Mouse (Mus musculus) ZHBTc4 (cell line): ENCODE measurements around the gene Fam172a.
"Not testable (repeated sequence)": the region's sequence is repeated elsewhere in the genome, so short reads cannot be mapped to it uniquely, and the experiment has no call there.

Source experiments
- DNase-seq: peaks from one replicate; pipeline ENCODE4 v3.0.0-alpha.2; 2011; ENCODE audit warnings: low read depth, low spot score

Fam172a gene

DNA sequence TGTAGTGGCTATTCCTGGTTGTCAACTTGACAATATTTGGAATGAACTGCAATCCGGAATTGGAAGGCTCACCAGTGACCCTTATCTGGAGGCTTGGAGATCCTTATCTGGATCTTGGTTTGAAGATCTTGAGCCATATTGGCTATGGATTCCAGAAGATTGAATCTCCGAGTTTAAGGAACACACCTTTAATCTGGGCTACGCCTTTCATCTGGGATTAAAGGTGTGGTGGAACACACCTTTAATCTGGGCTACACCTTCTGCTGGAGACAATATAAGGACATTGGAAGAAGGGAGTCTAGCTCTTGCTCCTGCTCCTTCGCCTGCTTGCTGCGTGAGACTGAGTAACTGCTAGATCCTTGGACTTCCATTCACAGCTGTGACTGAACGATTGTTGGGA lies at the start of gene Fam172a:
Gene Fam172a (plus strand): TSS at position 301 of the 400 bp plus-strand sequence.
- not testable (repeated sequence) for DNase-seq

DNA sequence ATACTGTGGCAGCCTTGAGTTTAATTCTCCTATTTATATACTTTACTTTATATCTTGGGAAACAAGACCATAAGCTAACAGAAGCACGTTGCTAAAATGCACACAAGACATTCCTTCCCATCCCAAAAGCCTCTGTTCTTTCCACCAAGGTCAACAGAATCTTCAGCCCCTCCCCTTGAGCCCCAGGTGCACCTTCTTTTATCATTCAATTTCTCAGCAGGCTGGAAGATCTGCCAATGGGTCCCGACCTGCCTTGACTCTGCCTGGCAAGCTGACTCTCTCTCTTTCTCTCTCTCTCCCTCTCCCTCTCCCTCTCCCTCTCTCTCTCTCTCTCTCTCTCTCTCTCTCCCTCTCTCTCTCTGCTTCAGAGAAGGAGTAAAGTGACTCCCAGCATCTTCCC lies 13.2 kb upstream of the Fam172a start:
- peak; percentile 54 for DNase-seq

DNA sequence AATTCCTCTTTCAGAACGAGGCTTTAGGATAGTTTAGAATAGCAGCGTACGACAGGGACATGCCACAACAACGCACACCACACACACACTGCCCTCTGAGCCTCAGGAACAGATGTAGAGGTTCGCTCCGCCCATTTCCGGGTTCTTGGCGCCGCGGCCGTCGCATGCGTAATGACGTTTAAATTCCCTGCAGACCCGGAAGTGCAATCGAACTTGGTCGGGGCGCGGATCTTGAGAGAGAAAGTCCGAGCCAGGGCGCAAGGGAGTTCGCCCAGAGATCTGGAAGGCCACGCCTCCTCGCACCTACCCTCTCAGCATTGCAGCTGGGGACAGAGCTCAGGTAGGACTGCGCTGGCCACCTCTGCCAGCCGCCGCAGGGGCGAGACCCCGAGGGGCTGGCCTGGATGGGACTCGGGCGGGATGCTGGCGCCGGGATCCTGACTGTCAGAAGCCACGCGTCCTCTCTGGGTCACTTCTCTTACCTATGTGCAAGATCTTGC lies 6.7 kb downstream of the Fam172a start:
- DNase-seq = peak; percentile 92

DNA sequence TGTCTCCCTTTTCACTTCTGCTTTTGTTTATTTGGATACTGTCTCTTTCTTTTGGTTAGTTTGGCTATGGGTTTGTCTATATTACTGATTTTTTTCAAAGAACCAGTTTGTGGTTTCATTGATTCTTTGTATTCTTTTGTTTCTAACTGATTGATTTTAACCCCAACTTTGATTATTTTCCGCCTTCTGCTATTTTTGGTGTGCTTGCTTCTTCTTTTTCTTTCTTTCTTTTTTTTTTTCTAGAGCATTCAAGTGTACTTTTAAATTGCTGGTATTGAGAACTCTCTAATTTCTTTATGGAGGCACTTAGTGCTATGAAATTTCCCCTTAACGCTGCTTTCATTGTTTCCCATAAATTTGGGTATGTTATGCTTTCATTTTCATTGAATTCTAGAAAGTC lies 15.7 kb downstream of the Fam172a start:
- no peak for DNase-seq

DNA sequence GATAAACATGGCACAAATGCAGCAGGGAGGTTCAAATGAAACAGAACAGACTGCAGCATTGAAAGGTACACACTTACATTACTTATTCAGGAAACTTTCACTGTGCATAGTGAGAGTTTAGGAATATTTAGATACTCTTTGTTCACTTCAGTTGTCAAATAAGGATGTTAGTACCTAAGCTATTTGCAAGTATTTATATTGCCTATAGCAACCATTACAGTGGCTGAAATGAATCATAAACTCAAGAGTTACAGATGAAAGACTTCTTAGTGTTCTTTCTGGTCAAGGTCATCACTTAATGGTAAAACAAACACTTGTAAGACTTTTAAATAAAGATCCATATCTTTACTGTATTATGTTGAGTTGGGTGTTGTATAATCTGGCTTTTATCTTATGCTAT lies 41.0 kb downstream of the Fam172a start:
- DNase-seq = no peak

DNA sequence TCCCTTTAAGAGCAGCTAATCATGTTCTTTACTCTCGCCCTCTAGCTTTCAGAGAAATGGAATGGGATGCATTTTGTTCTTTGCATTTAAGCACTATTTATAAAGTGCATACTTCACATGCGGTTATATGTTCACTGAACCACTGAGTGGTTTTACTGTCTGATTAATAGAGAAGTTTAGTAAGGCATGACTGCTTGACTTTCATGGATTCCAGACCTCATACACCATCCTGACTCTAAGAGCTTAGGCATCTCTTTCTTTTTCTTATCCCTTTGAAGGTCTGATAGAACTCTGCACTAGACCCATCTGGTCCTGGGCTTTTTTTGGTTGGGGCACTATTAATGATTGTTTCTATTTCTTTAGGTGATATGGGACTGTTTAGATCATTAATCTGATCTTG lies 75.8 kb downstream of the Fam172a start:
- DNase-seq = no peak

DNA sequence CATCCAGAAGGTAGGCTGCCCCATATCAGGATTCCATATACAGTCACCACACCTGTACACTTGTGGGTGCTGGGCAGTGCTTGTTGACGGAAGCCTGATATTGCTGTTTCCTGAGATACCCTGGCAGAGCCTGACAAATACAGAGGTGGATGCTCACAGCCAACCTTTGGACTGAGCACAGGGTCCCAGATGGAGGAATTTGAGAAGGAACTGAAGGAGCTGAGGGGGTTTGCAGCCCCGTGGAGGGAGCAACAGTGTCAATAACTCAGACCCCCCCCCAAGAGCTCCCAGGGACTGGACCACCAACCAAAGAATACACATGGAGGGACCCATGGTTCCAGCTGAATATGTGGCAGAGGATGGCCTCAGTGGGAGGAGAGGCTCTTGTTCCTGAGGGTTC lies 105.5 kb downstream of the Fam172a start:
- DNase-seq = not testable (repeated sequence)

DNA sequence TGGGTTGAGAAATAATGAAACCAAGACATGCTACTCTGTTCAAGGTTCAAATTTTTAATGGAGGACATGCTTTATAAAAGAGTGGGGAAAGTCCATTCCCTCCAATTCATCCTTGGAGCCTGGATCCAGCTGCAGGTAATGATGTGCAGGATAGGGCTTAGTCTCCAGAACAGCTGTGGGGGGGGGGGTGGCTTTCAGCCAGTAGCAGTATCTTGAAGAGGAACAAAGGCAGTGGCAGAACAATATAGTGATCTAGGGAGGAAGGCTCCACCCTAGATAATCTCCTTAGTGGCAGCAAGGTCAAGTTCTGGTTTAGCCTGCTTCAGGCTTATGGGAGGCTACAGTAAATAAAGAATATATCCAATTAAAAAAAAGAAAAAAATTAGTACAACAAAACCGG lies 108.6 kb downstream of the Fam172a start:
- peak; percentile 55 for DNase-seq

DNA sequence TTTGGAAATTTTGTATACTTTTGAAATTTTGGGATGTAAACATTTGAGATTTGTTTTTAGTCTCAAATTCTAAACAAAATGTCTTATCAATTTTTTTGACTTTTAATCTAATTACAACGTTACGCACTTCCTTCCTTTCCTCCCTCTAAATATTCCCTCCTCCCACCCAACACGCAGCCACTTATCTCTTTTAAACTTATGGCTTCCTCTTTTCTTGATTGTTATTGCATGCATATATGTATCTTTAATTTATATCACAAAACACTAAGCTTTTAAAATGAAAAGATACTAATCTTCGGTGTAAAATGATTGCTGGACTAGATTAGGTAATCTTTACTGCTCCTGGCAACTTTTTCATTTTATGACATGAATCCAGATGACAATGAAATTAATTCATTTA lies 124.3 kb downstream of the Fam172a start:
- no peak for DNase-seq

DNA sequence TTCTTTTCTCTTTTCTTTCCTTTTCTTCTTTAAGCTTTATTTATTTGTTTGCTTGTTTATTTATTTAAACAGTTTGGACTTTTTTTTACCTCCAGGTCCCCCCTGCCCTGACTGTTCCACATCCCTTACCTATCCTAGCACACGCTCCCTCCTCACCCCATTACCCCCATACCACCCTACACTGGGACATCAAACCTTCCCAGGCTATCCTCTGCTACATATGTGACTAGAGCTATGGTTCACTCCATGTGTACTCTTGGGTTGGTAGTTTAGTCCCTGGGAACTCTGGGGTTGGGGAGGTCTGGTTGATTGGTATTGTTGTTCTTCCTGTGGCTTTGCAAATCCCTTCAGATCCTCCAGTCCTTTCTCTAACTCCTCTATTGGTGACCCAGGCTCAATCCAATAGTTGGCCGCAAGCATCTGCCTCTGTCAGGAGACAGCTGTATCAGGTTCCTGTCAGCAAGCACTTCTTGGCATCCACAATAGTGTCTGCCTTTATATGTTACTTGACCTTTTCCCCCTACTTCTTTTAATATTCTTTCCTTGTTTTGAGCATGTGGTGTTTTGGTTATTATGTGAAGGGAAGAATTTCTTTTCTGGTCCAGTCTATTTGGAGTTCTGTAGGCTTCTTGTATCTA lies 141.3 kb downstream of the Fam172a start:
- no peak for DNase-seq

DNA sequence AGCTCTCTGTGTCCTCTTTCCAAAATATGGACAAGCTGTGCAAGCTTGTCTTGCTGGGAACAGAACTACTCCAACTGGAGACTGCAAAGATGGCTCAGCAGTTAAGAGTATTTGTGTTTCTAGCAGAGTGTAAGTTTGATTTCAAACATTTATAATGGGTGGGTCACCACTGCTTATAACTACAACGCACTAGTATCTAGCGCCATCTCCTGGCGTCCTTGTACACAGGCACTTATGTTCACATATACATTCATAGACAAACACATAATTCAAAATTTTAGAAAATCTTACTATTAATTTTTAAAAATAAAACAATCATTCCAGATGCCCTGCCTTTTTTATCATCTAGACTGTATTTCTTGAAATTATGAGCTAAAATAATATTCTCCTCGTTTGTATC lies 147.0 kb downstream of the Fam172a start:
- peak; percentile 57 for DNase-seq

DNA sequence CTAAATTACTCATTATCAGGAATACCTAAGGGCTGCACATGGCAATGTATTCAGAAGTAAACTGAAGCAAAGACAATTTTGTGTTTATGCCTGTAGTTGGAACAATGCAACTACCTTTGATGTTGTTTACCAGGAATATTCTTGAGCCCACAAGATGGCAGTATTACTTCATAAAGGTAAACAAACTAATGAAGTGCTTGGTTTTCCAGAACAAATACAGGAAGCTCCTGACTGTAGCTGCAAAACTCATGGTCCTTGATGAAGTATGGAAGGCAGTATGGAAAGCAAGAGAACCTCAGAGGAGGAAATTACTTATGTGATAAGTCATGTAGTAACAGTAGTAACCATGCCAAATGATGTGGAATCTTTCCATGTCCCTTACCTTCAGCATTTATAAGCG lies 163.0 kb downstream of the Fam172a start:
- DNase-seq = peak; percentile 8

DNA sequence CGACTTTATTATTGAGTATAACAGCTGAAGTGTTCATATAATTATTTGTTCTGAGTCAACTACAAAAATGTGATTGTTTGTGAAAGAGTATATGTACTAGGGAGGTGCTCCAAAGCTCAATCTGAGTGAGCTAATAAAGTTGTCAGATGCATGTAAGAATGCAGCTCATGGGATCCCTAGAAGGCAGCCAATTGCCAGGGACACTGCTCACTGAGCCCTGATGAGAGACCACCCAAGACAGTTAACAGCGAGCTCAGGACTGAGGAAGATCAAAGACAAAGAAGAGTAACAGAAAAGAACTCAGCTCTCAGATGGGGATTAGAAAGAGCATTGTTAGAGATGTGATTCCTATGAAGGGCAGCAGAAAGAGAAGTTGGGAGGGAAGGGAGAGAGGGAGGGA lies 166.5 kb downstream of the Fam172a start:
- no peak for DNase-seq

DNA sequence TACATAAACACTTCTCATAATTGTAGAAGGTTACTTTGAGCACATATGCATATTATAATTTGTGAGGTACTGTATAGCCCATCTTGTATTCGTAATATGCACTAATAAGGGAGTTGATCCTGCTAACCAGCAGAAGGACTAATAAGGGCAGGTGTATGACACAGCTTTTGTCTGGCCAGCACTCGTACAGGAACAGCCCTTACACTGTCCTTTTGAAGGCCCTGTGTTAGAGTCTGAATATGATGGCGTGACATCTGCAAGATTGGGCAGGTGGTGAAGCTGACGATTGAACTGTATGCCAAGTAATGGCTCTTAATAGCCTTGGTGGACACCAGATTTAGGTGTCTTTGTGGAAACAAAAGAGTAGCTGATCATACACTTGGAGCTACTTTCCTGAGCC lies 176.3 kb downstream of the Fam172a start:
- DNase-seq = no peak

DNA sequence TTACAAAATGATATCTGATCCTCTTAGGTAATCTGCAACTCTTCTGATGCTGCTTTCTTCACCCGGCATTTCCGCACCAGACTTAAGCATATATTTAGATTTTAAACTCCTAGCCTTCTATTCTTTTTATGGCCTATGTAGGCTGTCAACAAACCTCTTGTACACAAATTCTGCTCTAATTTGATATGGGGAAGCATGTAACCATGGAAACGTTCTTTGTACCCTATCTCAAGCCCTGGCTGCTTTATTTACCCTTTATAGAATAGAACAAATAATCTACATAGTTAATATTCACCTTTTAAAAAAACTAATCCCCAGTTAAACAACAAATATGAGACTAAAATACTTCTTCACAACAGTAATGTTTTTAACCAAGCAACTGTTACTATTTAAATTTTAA lies 176.7 kb downstream of the Fam172a start:
- no peak for DNase-seq

DNA sequence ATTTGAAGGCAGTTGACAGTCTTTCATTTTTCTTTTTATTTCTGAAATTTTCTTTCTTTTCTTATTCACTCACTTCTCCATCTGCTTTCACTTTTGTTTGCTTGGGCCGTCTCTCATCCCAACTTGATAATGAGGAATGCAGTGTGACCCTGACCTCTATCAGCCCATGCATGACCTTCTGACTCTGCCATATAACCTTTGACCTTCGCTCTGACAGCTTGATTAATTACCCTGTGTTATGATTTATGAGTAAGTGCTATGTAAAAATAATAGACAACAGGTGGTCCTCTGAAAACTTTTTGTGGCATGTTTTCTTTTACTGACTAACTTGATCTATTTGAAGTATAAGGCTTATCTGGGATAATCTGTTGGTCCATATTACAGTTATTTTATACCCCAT lies 195.8 kb downstream of the Fam172a start:
- no peak for DNase-seq

DNA sequence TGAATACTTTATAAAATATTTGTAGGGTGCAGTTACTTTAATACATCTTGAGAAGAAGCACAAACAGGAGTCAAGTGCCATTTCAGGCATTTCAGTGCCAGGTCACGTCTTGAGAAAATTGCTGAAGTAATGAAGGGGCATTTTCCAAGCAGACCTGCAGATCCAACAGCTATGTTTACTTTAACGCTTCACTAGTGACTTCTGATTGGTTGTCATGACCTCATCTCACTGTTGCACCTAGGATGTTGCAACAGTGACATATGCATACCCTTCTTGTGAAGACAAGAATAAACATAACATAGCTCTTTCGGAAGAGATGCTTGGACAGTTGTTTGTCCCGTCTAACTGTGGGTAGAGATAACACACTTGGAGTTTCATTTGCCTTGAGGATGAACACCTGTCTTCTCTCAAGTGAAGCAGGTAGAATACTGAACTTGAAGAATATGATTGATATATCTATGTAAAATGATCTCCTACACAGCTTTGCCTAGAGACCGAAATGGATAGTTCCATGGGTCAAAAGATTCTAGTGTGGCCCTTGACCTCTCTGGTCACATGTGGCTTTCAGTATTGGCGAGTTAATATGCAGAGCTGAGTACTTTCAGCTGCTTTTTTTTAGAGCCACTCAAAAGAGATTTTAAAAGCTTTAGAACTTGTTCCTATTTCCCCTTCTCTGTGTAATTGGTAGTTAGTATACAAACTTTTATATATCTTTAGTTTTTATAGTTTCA lies 196.4 kb downstream of the Fam172a start:
- DNase-seq = no peak

DNA sequence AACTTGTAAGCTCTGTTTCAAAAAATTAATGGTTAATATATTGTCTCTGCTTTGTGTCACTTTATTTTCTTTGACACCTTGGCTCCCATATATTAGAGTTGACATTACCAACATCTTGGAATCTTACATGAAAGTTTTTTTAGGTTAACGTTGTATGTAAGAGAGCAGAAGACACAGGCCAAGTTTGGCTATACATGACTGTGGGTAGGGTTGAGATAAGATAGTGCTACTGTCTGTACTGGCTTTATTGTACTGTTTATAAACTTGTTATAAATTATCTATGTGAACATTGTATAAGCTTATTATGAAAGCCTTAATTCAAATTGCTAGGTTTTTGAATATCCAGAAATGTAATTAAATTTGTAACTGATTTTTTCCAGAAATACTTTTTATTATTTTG lies 197.9 kb downstream of the Fam172a start:
- DNase-seq = no peak

DNA sequence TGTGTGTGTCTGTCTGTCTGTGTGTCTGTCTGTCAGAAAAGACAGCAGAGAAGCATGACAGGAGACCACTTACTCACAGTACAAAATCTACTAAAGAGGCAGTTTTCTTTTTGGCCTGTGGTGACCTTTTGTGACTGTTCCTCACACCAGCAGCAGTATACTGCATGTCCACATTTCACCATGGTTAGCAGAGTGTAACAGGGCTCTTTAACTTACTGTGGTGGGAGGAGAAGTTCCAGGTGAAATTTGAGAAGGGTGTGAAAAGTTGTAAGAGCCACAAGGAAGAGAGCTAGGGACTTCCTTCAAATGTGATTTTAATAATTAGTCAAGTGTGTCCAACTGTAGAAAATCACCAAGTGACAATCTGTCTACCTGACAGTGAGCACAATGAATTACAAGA lies 199.0 kb downstream of the Fam172a start:
- no peak for DNase-seq

DNA sequence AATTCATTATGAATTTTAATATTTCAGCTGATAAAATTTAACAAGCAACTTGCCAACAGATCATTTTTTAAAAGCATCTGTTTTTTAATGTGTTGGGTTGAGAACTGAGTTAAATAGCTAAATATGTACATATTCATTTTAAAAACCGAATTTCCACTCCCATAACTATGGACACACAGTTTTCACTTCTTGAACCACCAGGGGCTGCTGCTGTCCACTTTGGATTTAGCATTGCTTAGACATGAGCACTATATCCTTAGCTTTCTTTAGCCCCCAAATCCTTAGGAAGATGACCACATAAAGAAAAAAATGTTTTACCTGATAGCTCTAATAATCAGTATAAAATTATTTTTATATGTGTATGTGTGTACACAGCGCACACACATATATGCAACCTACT lies 207.4 kb downstream of the Fam172a start:
- no peak for DNase-seq

DNA sequence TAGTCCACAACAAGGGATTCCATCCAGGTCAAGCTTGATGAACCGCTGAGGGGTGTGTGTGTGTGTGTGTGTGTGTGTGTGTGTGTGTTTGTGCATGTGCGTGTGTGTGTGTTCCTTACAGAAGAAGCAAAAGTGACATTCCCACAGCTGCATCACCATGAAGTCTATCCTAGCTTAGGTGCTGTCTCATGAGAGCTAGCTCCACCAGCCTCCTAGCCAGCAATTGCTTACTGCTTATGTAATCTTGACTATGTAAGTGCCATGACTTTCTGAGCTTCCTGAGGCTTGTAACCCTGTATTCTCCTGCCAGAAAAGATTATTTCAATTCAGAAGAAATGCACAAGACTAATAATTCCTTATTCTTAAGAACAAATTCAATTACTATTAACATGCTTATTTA lies 221.0 kb downstream of the Fam172a start:
- no peak for DNase-seq

DNA sequence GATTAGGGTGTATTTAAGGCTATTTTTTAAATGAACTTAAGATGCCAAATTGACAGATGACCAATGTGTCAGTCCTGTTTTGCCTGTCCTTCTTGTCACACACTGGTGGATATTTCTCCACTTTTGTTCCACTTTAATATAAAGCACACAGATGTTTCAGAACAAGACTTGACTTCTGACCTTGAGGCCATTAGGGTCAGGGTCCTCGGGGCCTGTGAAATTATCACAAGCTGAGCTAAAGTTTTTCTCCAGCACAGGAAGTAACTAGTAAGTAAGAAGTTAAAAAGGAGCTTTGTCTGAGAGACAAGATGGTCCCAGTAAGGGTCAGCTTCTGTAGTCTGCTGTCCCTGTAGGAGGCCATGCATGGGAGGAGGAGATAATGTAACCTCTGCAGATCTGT lies 255.8 kb downstream of the Fam172a start:
- no peak for DNase-seq

DNA sequence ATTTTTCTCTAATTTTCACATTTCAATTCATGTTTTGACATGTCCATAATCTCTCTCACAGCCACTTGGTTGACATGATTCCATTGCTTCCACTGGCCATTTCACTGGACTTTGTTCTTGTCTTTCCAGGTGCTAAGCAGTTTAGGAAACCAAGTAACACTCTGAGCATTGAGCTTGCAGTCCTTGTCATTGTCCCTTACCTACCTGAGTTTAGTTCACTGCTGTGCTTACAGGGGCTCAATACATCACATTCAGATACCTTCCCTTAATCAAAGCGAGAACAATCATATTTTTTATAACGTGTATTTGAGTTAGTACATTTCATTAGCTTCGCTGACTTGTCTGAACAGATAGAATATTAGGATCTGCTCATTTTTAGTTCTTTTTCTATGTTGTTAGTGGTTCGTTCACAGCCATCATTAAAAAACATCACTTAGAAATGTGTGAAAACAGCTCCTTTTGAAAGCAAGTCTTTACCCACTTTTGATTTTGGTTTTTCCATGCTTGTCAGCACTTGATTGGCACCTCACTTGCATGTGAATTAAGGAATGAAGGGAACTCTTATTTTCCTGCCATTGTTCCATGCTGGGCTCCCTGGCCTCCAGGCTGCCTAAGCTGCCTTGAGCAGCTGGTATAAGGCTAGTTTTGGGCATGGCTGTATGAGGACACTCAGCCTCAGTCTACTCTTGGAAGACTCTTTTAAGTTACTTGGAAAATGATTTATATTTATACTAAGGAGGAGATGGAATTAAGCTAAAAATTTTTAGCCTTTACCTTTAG lies 257.9 kb downstream of the Fam172a start:
- no peak for DNase-seq
